Mouse (Mus musculus) myocyte (in vitro differentiated cells): ENCODE results near the gene Rps6kc1. TPM values are rescaled to one million over a fixed set of nuclear protein-coding genes. Genes with fewer than 3 reads are reported as not detected.

Experiments
- H3K27me3 ChIP-seq: one replicate; pipeline ENCODE4 v1.6.1; 2011; ENCODE audit not compliant: control insufficient read depth, insufficient read depth, insufficient read length
- H3K36me3 ChIP-seq: one replicate; pipeline ENCODE4 v1.6.1; 2011; ENCODE audit not compliant: control insufficient read depth, insufficient read depth
- H3K4me2 ChIP-seq: one replicate; pipeline ENCODE4 v1.6.1; 2011; ENCODE audit warnings: low read depth, control low read depth
- H3K4me3 ChIP-seq: one replicate; pipeline ENCODE4 v1.5.1; 2011; ENCODE audit warnings: mild to moderate bottlenecking, control low read depth, moderate library complexity
- H3K79me2 ChIP-seq: one replicate; pipeline ENCODE4 v1.6.1; 2011; ENCODE audit not compliant: control insufficient read depth, insufficient read depth
- H3ac ChIP-seq: one replicate; pipeline ENCODE4 v1.6.1; 2011; ENCODE audit not compliant: control insufficient read depth, insufficient read length
- CEBPB ChIP-seq: IDR thresholded peaks from 2 replicates; pipeline ENCODE4 v1.6.1; 2011; ENCODE audit warnings: mild to moderate bottlenecking, moderate library complexity; ENCODE audit not compliant: poor library complexity, insufficient read depth, severe bottlenecking
- E2F4 ChIP-seq: IDR thresholded peaks from one replicate; pipeline ENCODE4 v1.6.1; 2011; ENCODE audit warnings: mild to moderate bottlenecking, control low read depth, moderate library complexity; ENCODE audit not compliant: insufficient read depth
- MAX ChIP-seq: IDR thresholded peaks from one replicate; pipeline ENCODE4 v1.6.1; 2011; ENCODE audit warnings: low read depth, mild to moderate bottlenecking, control low read depth
- MYOD1 ChIP-seq, 3 experiments: IDR thresholded peaks; one replicate each; pipeline ENCODE4 v1.6.1; 2011; ENCODE audit warnings: control low read depth in 2 of 3, low read depth in 2 of 3, mild to moderate bottlenecking in 2 of 3, moderate library complexity in 1 of 3; ENCODE audit not compliant: insufficient read length in 2 of 3, control insufficient read depth in 1 of 3
- MYOG ChIP-seq, 3 experiments: IDR thresholded peaks; one replicate each; pipeline ENCODE4 v1.6.1; 2011; ENCODE audit warnings: control low read depth in 2 of 3, low read depth in 2 of 3, mild to moderate bottlenecking in 2 of 3; ENCODE audit not compliant: insufficient read length in 2 of 3, control insufficient read depth in 1 of 3, insufficient read depth in 1 of 3
- POLR2A ChIP-seq: IDR thresholded peaks from one replicate; pipeline ENCODE4 v1.6.1; 2011; ENCODE audit warnings: low read depth, mild to moderate bottlenecking, control low read depth, moderate library complexity; ENCODE audit not compliant: insufficient read length
- POLR2AphosphoS2 ChIP-seq: IDR thresholded peaks from one replicate; pipeline ENCODE4 v1.6.1; 2011; ENCODE audit warnings: low read depth, control low read depth; ENCODE audit not compliant: insufficient read length
- REST ChIP-seq: IDR thresholded peaks from one replicate; pipeline ENCODE4 v1.6.1; 2011; ENCODE audit warnings: mild to moderate bottlenecking, control low read depth, moderate library complexity; ENCODE audit not compliant: insufficient read depth, insufficient read length
- SRF ChIP-seq: IDR thresholded peaks from one replicate; pipeline ENCODE4 v1.6.1; 2011; ENCODE audit warnings: low read depth; ENCODE audit not compliant: control insufficient read depth, insufficient read length
- TCF3 ChIP-seq: IDR thresholded peaks from one replicate; pipeline ENCODE4 v1.6.1; 2011; ENCODE audit warnings: low read depth, control low read depth; ENCODE audit not compliant: insufficient read length
- USF1 ChIP-seq: IDR thresholded peaks from one replicate; pipeline ENCODE4 v1.6.1; 2011; ENCODE audit warnings: low read depth, mild to moderate bottlenecking, control low read depth, moderate library complexity
- polyA plus RNA-seq: library from polyadenylated mRNA; unstranded; fragments of >200 nt; fragmentation: generic; extraction: Trizol; gene quantifications from one replicate; pipeline ENCODE4 v1.2.1, GENCODE M21; 2012; ENCODE audit warnings: missing spikeins

The Rps6kc1 gene
- polyA plus RNA-seq, 1 experiment, result 18.9 TPM

- Histone ChIP-seq H3ac (no peak overlapping the region), H3K4me2 (no peak overlapping the region), H3K79me2 (peaks cover 2% of the 10 kb centered on the region), H3K4me3 (no peak overlapping the region), H3K36me3 (no peaks in the 10 kb centered on the region), H3K27me3 (no peaks in the 10 kb centered on the region)
- TF ChIP-seq POLR2AphosphoS2, result no peak
- TF ChIP-seq USF1, result no peak
- TF ChIP-seq CEBPB, result no peak
- no peak for TF ChIP-seq MYOG (IDR thresholded peaks at IDR 0.05; ENCODE audit: control insufficient read depth in 1 of 3, insufficient read depth in 1 of 3, insufficient read length in 2 of 3, low read depth in 2 of 3)
- no peak for TF ChIP-seq MYOD1 (IDR thresholded peaks at IDR 0.05; ENCODE audit: control insufficient read depth in 1 of 3, insufficient read length in 2 of 3, low read depth in 2 of 3)
- TF ChIP-seq TCF3, result no peak
- no peak for TF ChIP-seq E2F4
Observed at GRCm38 (mm10) chr1:190901082-190901481, 10.5 kb downstream of the Rps6kc1 start.

GRCm38 (mm10) chr1:190898899-190899575 lies 12.5 kb downstream of the Rps6kc1 start:
- no peaks in the 10 kb centered on the region for H3K79me2 ChIP-seq
- no peaks in the 10 kb centered on the region for H3K36me3 ChIP-seq
- TF ChIP-seq POLR2AphosphoS2 (no peak), MAX (no peak), MYOG (IDR thresholded peaks at IDR 0.05; ENCODE audit: control insufficient read depth in 1 of 3, insufficient read depth in 1 of 3, insufficient read length in 2 of 3, low read depth in 2 of 3) (peak in 1 of 3 experiments; percentile 13), E2F4 (no peak), CEBPB (no peak), POLR2A (no peak)
- no peak overlapping the region for H3ac ChIP-seq
- H3K4me2 ChIP-seq, result peak overlapping the region; percentile 59
- no peak overlapping the region for H3K4me3 ChIP-seq
- no peaks in the 10 kb centered on the region for H3K27me3 ChIP-seq

DNA sequence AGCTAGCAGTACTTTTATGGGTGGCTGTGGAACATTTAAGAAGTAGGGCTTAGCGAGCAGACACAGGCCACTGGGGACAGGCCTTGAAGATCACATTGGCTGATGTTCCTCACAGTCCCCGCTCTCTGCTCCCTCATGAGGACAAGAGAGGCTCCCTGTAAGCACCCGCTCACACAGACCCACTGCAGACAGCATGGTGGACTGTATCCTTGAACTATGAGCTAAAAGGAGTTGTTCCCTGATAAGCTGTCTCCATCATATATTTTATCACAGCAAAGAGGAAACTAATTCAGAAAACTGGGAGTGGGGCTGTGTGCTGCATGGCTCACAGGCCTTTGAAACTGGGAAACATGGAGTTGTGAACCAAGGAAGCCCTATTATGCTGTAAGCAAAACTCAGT lies 13.4 kb downstream of the Rps6kc1 start:
- Histone ChIP-seq H3K4me2 (no peak overlapping the region), H3K36me3 (no peaks in the 10 kb centered on the region), H3ac (no peak overlapping the region), H3K79me2 (no peaks in the 10 kb centered on the region), H3K4me3 (no peak overlapping the region), H3K27me3 (no peaks in the 10 kb centered on the region)
- TF ChIP-seq E2F4 (no peak), POLR2AphosphoS2 (no peak), REST (no peak), TCF3 (no peak), CEBPB (no peak)

GRCm38 (mm10) chr1:190893559-190894167 lies 17.9 kb downstream of the Rps6kc1 start:
- no peak for TF ChIP-seq USF1
- TF ChIP-seq MAX, result no peak
- TF ChIP-seq CEBPB, result no peak
- TF ChIP-seq MYOD1 (IDR thresholded peaks at IDR 0.05; ENCODE audit: control insufficient read depth in 1 of 3, insufficient read length in 2 of 3, low read depth in 2 of 3), result no peak
- TF ChIP-seq TCF3, result no peak
- no peak for TF ChIP-seq REST
- TF ChIP-seq SRF, result no peak
- TF ChIP-seq POLR2A, result no peak
- TF ChIP-seq E2F4, result no peak

GRCm38 (mm10) chr1:190888646-190889045 lies 22.9 kb downstream of the Rps6kc1 start:
- TF ChIP-seq SRF, result no peak
- H3K4me3 ChIP-seq, result no peak overlapping the region
- no peaks in the 10 kb centered on the region for H3K27me3 ChIP-seq
- no peak overlapping the region for H3K4me2 ChIP-seq
- no peaks in the 10 kb centered on the region for H3K79me2 ChIP-seq
- no peak overlapping the region for H3ac ChIP-seq
- H3K36me3 ChIP-seq, result peaks cover 26% of the 10 kb centered on the region

More at GRCm38 (mm10) chr1:190893559-190894167, 17.9 kb downstream of the Rps6kc1 start:
- no peak overlapping the region for H3ac ChIP-seq
- no peaks in the 10 kb centered on the region for H3K79me2 ChIP-seq
- no peak overlapping the region for H3K4me2 ChIP-seq
- no peaks in the 10 kb centered on the region for H3K27me3 ChIP-seq
- peaks cover 9% of the 10 kb centered on the region for H3K36me3 ChIP-seq
- H3K4me3 ChIP-seq, result no peak overlapping the region

GRCm38 (mm10) chr1:190888031-190888430 lies 23.5 kb downstream of the Rps6kc1 start:
- peaks cover 26% of the 10 kb centered on the region for H3K36me3 ChIP-seq

More at GRCm38 (mm10) chr1:190888031-190888430, 23.5 kb downstream of the Rps6kc1 start:
- Histone ChIP-seq H3ac (no peak overlapping the region), H3K79me2 (no peaks in the 10 kb centered on the region), H3K4me2 (no peak overlapping the region), H3K27me3 (no peaks in the 10 kb centered on the region), H3K4me3 (no peak overlapping the region)
- no peak for TF ChIP-seq USF1
- TF ChIP-seq MYOD1 (IDR thresholded peaks at IDR 0.05; ENCODE audit: control insufficient read depth in 1 of 3, insufficient read length in 2 of 3, low read depth in 2 of 3), result no peak
- no peak for TF ChIP-seq SRF
